In the genomic region with DNA sequence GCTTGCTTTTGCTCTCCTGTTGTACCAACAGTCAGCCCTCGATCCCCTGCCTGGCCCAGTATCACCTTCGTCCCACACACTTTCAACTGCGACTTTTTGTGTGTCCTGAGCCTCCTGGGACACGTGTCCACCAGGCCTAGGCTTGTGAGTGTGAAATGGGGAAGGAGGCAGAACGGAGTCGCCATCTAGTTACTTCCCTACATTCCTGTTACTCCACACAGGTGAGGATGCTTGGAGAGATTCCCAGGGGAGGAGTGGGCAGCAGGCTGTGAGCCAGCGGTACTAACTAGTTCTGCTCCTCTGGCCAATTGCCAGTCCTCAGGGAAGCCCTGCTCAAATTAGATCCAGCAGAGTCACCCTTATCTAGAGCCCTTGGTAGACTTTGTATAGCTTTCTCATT, we compare ENCODE assay signal across 9 mouse cellular contexts. TPM values are rescaled to one million over a fixed set of nuclear protein-coding genes. Genes with fewer than 3 reads are reported as not detected.
A peak's percentile ranks its signal among the peaks of the same experiment; 100 is the strongest.
DNase-seq lines count a peak whose midpoint lies in the region; ATAC-seq and TF ChIP-seq lines count a peak whose summit lies in the region.
"Had no signal": no experiment of that assay in that cellular context is flagged by ENCODE, and none has a peak within 500 bp of the region (broad histone marks: within the 10 kb centered on the region; RNA-seq: fewer than 3 reads in every experiment).

No protein-coding gene starts in this region.

- no peak for ATAC-seq in forebrain, embryonic 11.5 days (replicated peaks; ENCODE audit: low FRiP score)
- no peak for ATAC-seq in intestine, embryonic 15.5 days
- ATAC-seq in neural tube, embryonic 12.5 days (ENCODE audit: low FRiP score, low read depth), result no peak

- peak overlapping the region; percentile 97 for H3K9ac ChIP-seq in ES-Bruce4 (ENCODE audit: low read depth, poor library complexity, severe bottlenecking)
- peak overlapping the region; percentile 93; the same call in 1 of the 2 replicates for H3K9ac ChIP-seq in forebrain, embryonic 11.5 days (ENCODE audit: low read length)
- no peak overlapping the region for H3K9ac ChIP-seq in intestine, embryonic 15.5 days
- H3K9ac ChIP-seq in neural tube, embryonic 12.5 days, result no peak overlapping the region

- TF ChIP-seq EP300 in ES-Bruce4 (IDR thresholded peaks at IDR 0.05; ENCODE audit: insufficient read depth, low read depth, low read length), result no peak

- H3K27ac ChIP-seq in ES-Bruce4 (ENCODE audit: insufficient read depth, low read length), result peak overlapping the region; percentile 19
- peak overlapping the region; percentile 42; the same call in 1 of the 2 replicates for H3K27ac ChIP-seq in forebrain, embryonic 11.5 days (ENCODE audit: low read depth, low read length)
- H3K27ac ChIP-seq in intestine, embryonic 15.5 days, result peak overlapping the region; percentile 95
- H3K27ac ChIP-seq in neural tube, embryonic 12.5 days, result no peak overlapping the region

- WGBS in forebrain, embryonic 11.5 days, result 29% methylated on average over 7 of the region's 7 CpGs
- WGBS in intestine, embryonic 15.5 days, result 43% methylated on average over 7 of the region's 7 CpGs
- WGBS in neural tube, embryonic 12.5 days, result 32% methylated on average over 7 of the region's 7 CpGs

- no peak for TF ChIP-seq CTCF in ES-Bruce4 (IDR thresholded peaks at IDR 0.05; ENCODE audit: low read depth, low read length)

- TF ChIP-seq POLR2A in ES-Bruce4 (IDR thresholded peaks at IDR 0.05; ENCODE audit: insufficient read depth, low read length), result no peak

- H3K4me2 ChIP-seq in forebrain, embryonic 11.5 days (ENCODE audit: low read depth, low read length, severe bottlenecking), result 0 out of 2 replicates have a peak overlapping the region, but pooled peaks have one; percentile 78
- peak overlapping the region; percentile 72 for H3K4me2 ChIP-seq in intestine, embryonic 15.5 days (replicated peaks)
- H3K4me2 ChIP-seq in neural tube, embryonic 12.5 days (replicated peaks), result peak overlapping the region; percentile 82

- peaks cover 9% of the 10 kb centered on the region for H3K4me1 ChIP-seq in ES-Bruce4 (ENCODE audit: control insufficient read depth, insufficient read depth, low read length)
- peaks cover 11% of the 10 kb centered on the region for H3K4me1 ChIP-seq in forebrain, embryonic 11.5 days (replicated peaks; ENCODE audit: control insufficient read depth, insufficient read depth, low read length)
- peaks cover 17% of the 10 kb centered on the region for H3K4me1 ChIP-seq in intestine, embryonic 15.5 days (replicated peaks)
- H3K4me1 ChIP-seq in neural tube, embryonic 12.5 days, result peaks cover 28% of the 10 kb centered on the region

- peak overlapping the region; percentile 8 for H3K4me3 ChIP-seq in ES-Bruce4 (ENCODE audit: low read depth, low read length)
- no peak overlapping the region; the same call in 1 of the 2 replicates for H3K4me3 ChIP-seq in forebrain, embryonic 11.5 days (ENCODE audit: low read depth, low read length)
- no peak overlapping the region for H3K4me3 ChIP-seq in intestine, embryonic 15.5 days (replicated peaks)
- no peak overlapping the region for H3K4me3 ChIP-seq in neural tube, embryonic 12.5 days

- peaks cover 4% of the 10 kb centered on the region for H3K9me3 ChIP-seq in ES-Bruce4 (replicated peaks; ENCODE audit: control insufficient read depth, insufficient read depth, low read length, poor library complexity, severe bottlenecking)
- H3K9me3 ChIP-seq in forebrain, embryonic 11.5 days (ENCODE audit: control insufficient read depth, low read length), result no peaks in the 10 kb centered on the region
- H3K9me3 ChIP-seq in intestine, embryonic 15.5 days, result no peaks in the 10 kb centered on the region
- no peaks in the 10 kb centered on the region for H3K9me3 ChIP-seq in neural tube, embryonic 12.5 days

- no peaks in the 10 kb centered on the region for H3K27me3 ChIP-seq in ES-Bruce4 (ENCODE audit: control insufficient read depth, insufficient read depth, low read length, poor library complexity, severe bottlenecking)
- no peaks in the 10 kb centered on the region for H3K27me3 ChIP-seq in forebrain, embryonic 11.5 days (ENCODE audit: control insufficient read depth, insufficient read depth, low read length)
- no peaks in the 10 kb centered on the region for H3K27me3 ChIP-seq in intestine, embryonic 15.5 days (replicated peaks)
- no peaks in the 10 kb centered on the region for H3K27me3 ChIP-seq in neural tube, embryonic 12.5 days (replicated peaks)

- H3K36me3 ChIP-seq in ES-Bruce4 (ENCODE audit: control insufficient read depth, insufficient read depth, low read length, poor library complexity, severe bottlenecking), result peaks cover 26% of the 10 kb centered on the region
- no peaks in the 10 kb centered on the region; the same call in 1 of the 2 replicates for H3K36me3 ChIP-seq in forebrain, embryonic 11.5 days (ENCODE audit: control insufficient read depth, insufficient read depth, low read length)
- peaks cover 8% of the 10 kb centered on the region for H3K36me3 ChIP-seq in intestine, embryonic 15.5 days
- peaks cover 22% of the 10 kb centered on the region for H3K36me3 ChIP-seq in neural tube, embryonic 12.5 days

- peak; percentile 30 for DNase-seq in embryo, embryonic 10.5 days (ENCODE audit: low spot score)
- DNase-seq in embryo, embryonic 9.5 days (ENCODE audit: extremely low spot score), result no peak
- no peak for DNase-seq in forebrain, embryonic 11.5 days (ENCODE audit: low spot score)
- no peak for DNase-seq in adrenal gland, postnatal 14 days
- DNase-seq in left cerebral cortex, adult 8-10 months (ENCODE audit: low spot score in 2 of 2), result no peak

RNA-seq across cellular contexts. Expression of a gene that starts 0.7 kb away (rescaled TPM):
- polyA plus RNA-seq in ES-Bruce4 (2011; ENCODE audit: insufficient read depth, insufficient read length, low read depth, missing spikeins), result 1,651 and 1,929 TPM in 2 replicates
- polyA plus RNA-seq in forebrain, embryonic 11.5 days (2014; fragmentation: Nextera tagmentation; extraction: Ambion mirVana), result 2,277 and 2,481 TPM in 2 replicates
- polyA plus RNA-seq in intestine, embryonic 15.5 days (2015; fragmentation: Nextera tagmentation; extraction: Ambion mirVana), result 2,230 and 2,305 TPM in 2 replicates
- polyA plus RNA-seq in neural tube, embryonic 12.5 days (2016; fragmentation: Nextera tagmentation; extraction: Ambion mirVana), result 1,568 and 1,704 TPM in 2 replicates
- 259 and 296 TPM in 2 replicates for total RNA-seq in adrenal gland, postnatal 14 days (2021)
- total RNA-seq in left cerebral cortex, adult 8-10 months (2022), result 100 to 1,000 TPM; 528 to 550 (median 540) TPM

RNA-seq across cellular contexts. Expression of a gene that starts 23.5 kb away (rescaled TPM):
- 26.3 and 31.9 TPM in 2 replicates for polyA plus RNA-seq in ES-Bruce4 (2011; ENCODE audit: insufficient read depth, insufficient read length, low read depth, missing spikeins)
- 6.9 and 8.8 TPM in 2 replicates for polyA plus RNA-seq in forebrain, embryonic 11.5 days (2014; fragmentation: Nextera tagmentation; extraction: Ambion mirVana)
- 57.5 and 63.1 TPM in 2 replicates for polyA plus RNA-seq in intestine, embryonic 15.5 days (2015; fragmentation: Nextera tagmentation; extraction: Ambion mirVana)
- 8.4 and 8.9 TPM in 2 replicates for polyA plus RNA-seq in neural tube, embryonic 12.5 days (2016; fragmentation: Nextera tagmentation; extraction: Ambion mirVana)
- total RNA-seq in adrenal gland, postnatal 14 days (2021), result 33.3 and 40.9 TPM in 2 replicates
- 1 to 10 TPM; 4.2 to 6.2 (median 5.2) TPM for total RNA-seq in left cerebral cortex, adult 8-10 months (2022)

RNA-seq across cellular contexts. Expression of a gene that starts 32.5 kb away (rescaled TPM):
- 9.6 and 13.8 TPM in 2 replicates for polyA plus RNA-seq in ES-Bruce4 (2011; ENCODE audit: insufficient read depth, insufficient read length, low read depth, missing spikeins)
- 2.3 and 3.4 TPM in 2 replicates for polyA plus RNA-seq in forebrain, embryonic 11.5 days (2014; fragmentation: Nextera tagmentation; extraction: Ambion mirVana)
- 4.4 and 8.5 TPM in 2 replicates for polyA plus RNA-seq in intestine, embryonic 15.5 days (2015; fragmentation: Nextera tagmentation; extraction: Ambion mirVana)
- 2.7 TPM in 2 replicates for polyA plus RNA-seq in neural tube, embryonic 12.5 days (2016; fragmentation: Nextera tagmentation; extraction: Ambion mirVana)
- total RNA-seq in adrenal gland, postnatal 14 days (2021), result 1.8 and 1.9 TPM in 2 replicates
- total RNA-seq in left cerebral cortex, adult 8-10 months (2022), result 1 to 10 TPM; 2.2 to 3.9 (median 2.6) TPM

RNA-seq across cellular contexts. Expression of a gene that starts 38.4 kb away (rescaled TPM):
- not detected in 2 replicates for polyA plus RNA-seq in ES-Bruce4 (2011; ENCODE audit: insufficient read depth, insufficient read length, low read depth, missing spikeins)
- not detected in 2 replicates for polyA plus RNA-seq in forebrain, embryonic 11.5 days (2014; fragmentation: Nextera tagmentation; extraction: Ambion mirVana)
- not detected in 2 replicates for polyA plus RNA-seq in intestine, embryonic 15.5 days (2015; fragmentation: Nextera tagmentation; extraction: Ambion mirVana)
- polyA plus RNA-seq in neural tube, embryonic 12.5 days (2016; fragmentation: Nextera tagmentation; extraction: Ambion mirVana), result not detected in 2 replicates
- total RNA-seq in adrenal gland, postnatal 14 days (2021), result 0.59 and 0.79 TPM in 2 replicates
- not detected for total RNA-seq in left cerebral cortex, adult 8-10 months (2022)
- polyA plus RNA-seq: C2C12 had no signal

Comparison
In these comparisons a context has a peak if more than half of its experiments do, and no peak if none do; other contexts are left out.
1. H3K9ac ChIP-seq: peak in ES-Bruce4 (single experiment) and forebrain, embryonic 11.5 days (single experiment); none in intestine, embryonic 15.5 days (single experiment) and neural tube, embryonic 12.5 days (single experiment).
2. Peak in every context shown above with its lines, with median percentiles within 50 percentile points of each other: H3K4me2 ChIP-seq.